Comparison of ENCODE assay signal across 19 mouse cellular contexts in genomic region chr16:11574517-11574916, GRCm38 (mm10).
"Had no signal": no experiment of that assay in that cellular context is flagged by ENCODE, and none has a peak within 500 bp of the region (broad histone marks: within the 10 kb centered on the region; RNA-seq: fewer than 3 reads in every experiment).

No protein-coding gene starts in this region.

- H3K36me3 ChIP-seq: midbrain, embryonic 10.5 days; midbrain, embryonic 12.5 days; neural tube, embryonic 15.5 days had no signal

- ATAC-seq: midbrain, embryonic 16.5 days had no signal

- H3K9me3 ChIP-seq: midbrain, embryonic 10.5 days; midbrain, embryonic 12.5 days; neural tube, embryonic 13.5 days; neural tube, embryonic 15.5 days had no signal

- H3K4me1 ChIP-seq: midbrain, embryonic 12.5 days; neural tube, embryonic 13.5 days; neural tube, embryonic 15.5 days had no signal

- H3K9ac ChIP-seq: lung, embryonic 14.5 days; midbrain, embryonic 12.5 days; neural tube, embryonic 13.5 days; neural tube, embryonic 15.5 days had no signal

- H3K27ac ChIP-seq: midbrain, embryonic 10.5 days; midbrain, embryonic 12.5 days; neural tube, embryonic 13.5 days; neural tube, embryonic 15.5 days had no signal

- H3K4me2 ChIP-seq: lung, embryonic 14.5 days; midbrain, embryonic 12.5 days; neural tube, embryonic 13.5 days; neural tube, embryonic 15.5 days had no signal

- H3K27me3 ChIP-seq: midbrain, embryonic 12.5 days; neural tube, embryonic 13.5 days; neural tube, embryonic 15.5 days had no signal

- DNase-seq: lung, adult 18-20 months; lung, embryonic 14.5 days; lung, postnatal 10 days; lung, postnatal 4 days; midbrain, embryonic 14.5 days; retina, postnatal 1 day; right cerebral cortex, adult 18-20 months; right cerebral cortex, postnatal 25 days; right cerebral cortex, postnatal 4 days; spleen, adult 18-20 months; thymus, adult 18-20 months; thymus, postnatal 14 days; thymus, postnatal 36 days had no signal

- H3K4me3 ChIP-seq: midbrain, embryonic 10.5 days; midbrain, embryonic 12.5 days; myocyte; neural tube, embryonic 13.5 days; neural tube, embryonic 15.5 days had no signal
